Mouse (Mus musculus): ENCODE data around the gene Taf5l.
"Not testable (repeated sequence)": the region's sequence is repeated elsewhere in the genome, so short reads cannot be mapped to it uniquely, and the experiment has no call there.

The Taf5l gene

DNA sequence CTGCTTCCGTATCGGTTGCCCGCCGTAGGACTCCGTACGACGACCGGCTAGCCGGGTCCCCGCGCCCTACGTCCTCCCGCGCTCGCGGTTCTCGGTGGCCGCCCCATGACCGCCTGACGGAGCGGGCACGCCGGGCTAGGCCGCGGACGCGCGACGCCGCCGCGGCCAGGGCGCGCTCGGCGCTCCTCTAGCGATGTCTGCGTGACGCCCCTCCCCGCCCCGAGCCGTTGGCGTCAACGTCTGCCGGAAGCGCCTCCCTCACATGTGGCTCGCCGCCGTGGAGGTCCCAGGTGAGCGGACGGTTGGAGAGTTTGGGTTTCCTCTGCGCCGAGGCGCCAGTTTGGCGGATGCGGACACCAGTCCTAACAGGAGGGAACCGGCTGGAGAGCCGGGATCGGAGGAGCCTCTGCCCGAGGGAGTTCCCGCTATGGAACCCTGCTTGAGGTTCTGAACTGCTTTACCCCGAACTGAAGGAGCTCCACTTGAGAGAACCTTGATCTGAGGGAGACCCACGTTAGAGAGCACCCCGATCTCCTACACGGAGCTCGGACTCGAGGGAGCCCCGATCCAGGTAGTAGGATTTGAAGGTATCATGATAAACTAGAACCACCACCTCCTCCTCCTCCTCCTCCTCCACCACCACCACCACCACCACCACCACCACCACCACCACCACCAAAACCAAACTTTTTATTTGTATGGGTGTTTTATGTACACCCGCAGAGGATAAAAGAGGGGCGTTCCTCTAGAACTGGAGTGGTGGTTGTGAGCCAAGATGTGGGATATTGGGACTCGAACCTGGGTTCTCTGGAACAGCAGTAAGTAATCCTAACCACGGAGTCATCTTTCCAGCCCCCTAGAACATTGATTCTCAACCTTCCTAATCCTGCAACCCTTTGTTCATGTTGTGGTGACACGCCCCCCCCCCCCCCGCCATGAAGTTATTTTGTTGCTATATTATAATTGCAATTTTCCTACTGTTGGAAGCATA, at the start of gene Taf5l, which contains the start of gene Urb2:
Gene Taf5l, minus strand, starts transcription at position 161 of the 991 bp plus-strand sequence.
Gene Urb2, plus strand, starts transcription at position 272 of the 991 bp plus-strand sequence.
- peak; percentile 82 for DNase-seq (ENCODE audit: low read depth, low spot score)

- DNase-seq (ENCODE audit: low read depth, low spot score): peak; percentile 17
Observed at GRCm38 (mm10) chr8:124070363-124071324, 49.4 kb upstream of the Taf5l start.

DNA sequence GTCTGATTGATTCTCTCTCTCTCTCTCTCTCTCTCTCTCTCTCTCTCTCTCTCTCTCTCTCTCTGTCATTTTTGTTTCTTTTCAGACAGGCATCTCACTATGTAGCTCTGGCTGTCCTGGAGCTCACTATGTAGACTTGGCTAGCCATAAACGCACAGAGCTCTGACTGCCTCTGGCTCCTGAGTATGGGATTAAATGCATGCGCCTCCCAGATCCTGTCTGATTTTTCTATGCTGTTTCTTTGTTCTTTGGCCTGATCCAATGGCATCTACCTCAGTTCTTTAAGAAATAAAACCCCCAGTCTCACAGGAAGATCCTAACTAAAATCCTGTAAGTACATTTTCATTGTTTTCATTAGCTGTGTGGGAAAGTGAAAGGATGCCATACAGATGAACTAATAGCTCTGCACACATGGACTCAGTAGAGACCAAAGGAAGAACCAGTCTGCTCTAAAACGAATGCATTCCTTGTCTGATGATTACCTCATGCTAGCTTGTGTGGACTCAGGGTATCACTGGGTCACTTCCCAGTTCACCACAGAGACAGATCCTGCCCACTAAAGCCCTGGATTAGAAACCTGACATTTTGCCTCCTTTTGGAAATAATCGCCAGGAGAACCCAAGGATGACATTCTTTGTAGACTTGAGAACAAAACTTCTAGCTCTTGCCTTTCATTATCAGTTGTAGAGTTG, 46.0 kb upstream of the Taf5l start:
- DNase-seq (ENCODE audit: low read depth, low spot score): no peak

DNA sequence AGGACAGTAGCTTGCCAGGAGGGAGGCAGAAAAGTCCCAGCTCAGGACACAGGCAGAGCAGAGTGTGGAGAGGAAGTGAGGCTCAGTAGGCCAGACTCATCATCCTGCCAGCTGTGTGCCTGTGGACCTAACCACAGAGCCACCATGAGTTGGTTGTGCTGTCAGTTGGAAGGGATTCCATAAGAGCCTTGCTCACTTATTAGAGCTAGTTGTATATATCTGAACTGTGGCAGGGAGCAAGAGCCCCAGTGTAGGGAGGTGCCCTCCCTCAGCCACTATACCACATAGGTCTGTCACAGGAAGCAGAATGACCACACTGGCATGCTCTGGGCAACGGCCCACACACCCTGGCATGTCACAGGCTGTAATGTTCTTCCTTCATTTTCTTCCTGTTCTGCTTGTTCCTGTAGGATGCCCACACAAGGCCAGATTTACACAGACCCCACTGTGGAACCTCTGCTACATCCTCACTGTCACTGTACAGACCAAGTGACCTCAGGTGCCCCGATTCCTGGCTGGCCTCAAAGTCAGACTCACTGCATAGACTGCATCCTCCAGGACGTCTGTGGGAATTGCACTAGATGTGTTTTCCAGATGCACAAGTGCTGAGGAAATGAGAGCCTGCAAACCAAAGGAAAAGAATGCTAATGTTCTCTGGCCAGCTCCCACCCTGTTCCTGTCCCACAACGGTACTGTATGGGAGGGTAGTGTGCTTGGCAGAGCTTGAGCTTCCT, 45.3 kb upstream of the Taf5l start:
- no peak for DNase-seq (ENCODE audit: low read depth, low spot score)

DNA sequence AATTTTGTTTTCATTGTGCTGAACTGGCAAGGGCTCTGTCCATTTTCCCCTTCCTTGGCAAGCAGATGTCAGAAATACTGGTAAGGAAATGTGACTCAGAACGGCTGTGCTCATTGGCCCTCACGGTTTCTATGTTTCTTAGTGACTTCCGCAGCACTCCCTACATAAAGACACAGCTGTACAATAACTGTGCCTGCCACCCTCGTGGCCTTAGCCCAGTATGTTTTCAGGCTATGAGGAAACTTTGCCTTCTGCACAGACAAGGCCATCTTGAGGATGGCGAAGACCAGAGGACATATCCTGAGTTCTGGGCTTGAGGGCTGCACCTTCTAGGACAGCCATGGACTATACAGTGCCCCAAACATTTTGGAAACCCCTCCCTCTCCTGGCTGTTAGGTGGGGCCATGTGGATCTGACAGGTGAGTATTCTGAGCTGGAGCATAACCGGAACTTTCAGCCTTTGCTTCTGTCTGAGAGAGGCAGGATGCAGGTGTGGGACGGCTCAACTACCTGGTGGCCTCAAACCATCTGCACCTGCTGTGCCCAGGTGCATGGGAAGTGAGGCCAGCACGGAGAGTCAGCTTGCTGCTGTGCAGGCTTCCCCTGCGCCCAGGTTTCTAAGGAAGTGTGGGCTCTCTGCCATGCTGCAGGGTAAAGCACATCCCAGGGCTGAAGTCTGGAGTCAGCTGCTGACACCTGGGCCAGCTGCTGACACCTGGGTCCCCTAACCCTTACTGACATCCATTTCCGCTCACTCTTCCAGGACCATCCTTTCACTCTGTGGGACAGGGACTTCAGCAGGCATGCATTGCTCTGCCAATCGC, 35.8 kb upstream of the Taf5l start:
- DNase-seq (ENCODE audit: low read depth, low spot score): no peak

DNA sequence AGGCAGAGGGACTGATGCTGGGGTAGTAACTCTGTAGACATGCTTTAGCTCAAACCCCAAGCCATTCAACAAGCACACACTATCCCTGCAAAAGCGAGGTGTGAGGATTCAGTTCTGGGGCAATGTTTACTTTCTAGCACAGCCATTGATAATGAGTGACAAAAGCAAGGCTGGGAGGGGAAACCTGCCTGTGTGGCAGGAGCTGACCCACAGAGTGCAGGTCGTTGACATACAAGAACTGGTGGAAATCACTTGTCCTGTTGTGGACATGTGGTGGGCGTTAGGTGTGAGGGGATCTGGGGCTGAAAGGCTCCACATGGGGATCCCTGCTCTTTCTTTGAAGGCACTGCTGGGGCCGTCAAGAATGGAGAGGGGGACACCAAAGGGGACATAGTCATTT, 31.4 kb upstream of the Taf5l start:
- no peak for DNase-seq (ENCODE audit: low read depth, low spot score)

- peak; percentile 37 for DNase-seq (ENCODE audit: low read depth, low spot score)
Observed at GRCm38 (mm10) chr8:124052110-124052509, 30.9 kb upstream of the Taf5l start.

DNA sequence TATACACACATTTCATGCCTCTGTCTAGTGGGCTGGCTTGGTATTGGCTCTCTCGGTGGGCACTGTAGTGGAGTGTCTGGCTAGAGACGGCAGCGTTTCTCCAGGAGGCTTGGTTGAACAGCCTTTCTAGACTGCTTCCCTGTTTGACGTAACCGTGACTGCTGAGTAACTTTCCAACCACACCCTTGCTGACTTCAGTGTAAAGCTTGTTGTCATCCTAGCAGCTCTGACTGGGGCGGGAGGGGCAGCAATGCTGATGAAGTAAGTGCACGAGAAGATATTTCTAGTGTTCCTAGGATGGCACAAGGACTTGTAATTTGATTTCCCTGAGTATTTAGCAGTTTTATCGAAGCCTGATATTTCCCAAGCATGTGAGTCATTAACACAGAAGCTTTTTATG, 24.7 kb upstream of the Taf5l start:
- DNase-seq (ENCODE audit: low read depth, low spot score): no peak

- DNase-seq (ENCODE audit: low read depth, low spot score): no peak
Observed at GRCm38 (mm10) chr8:124044931-124045330, 23.7 kb upstream of the Taf5l start.

- no peak for DNase-seq (ENCODE audit: low read depth, low spot score)
Observed at GRCm38 (mm10) chr8:124044421-124044820, 23.2 kb upstream of the Taf5l start.

- DNase-seq (ENCODE audit: low read depth, low spot score): no peak
Observed at GRCm38 (mm10) chr8:124042201-124042600, 21.0 kb upstream of the Taf5l start.

- no peak for DNase-seq (ENCODE audit: low read depth, low spot score)
Observed at GRCm38 (mm10) chr8:124039351-124039750, 18.2 kb upstream of the Taf5l start.

DNA sequence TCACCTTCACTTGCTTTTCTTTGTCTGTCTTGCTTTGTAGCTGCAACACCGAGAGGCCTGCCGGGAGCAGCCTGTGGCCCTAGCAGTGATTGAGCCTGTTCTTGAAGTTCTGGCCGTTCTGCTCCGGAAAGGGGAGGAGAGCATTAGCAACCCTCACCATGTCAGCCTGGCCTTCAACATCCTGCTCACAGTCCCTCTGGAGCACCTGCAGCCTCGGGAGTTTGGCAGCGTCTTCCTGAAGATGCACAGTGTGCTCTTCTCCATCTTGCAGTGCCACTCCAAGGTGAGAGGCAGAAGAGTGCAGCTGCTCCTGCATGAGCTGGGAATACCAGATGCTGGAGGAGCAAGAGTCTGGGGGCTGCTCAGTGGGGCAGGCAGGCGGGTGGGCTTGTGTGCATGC, 16.9 kb upstream of the Taf5l start:
- no peak for DNase-seq (ENCODE audit: low read depth, low spot score)

DNA sequence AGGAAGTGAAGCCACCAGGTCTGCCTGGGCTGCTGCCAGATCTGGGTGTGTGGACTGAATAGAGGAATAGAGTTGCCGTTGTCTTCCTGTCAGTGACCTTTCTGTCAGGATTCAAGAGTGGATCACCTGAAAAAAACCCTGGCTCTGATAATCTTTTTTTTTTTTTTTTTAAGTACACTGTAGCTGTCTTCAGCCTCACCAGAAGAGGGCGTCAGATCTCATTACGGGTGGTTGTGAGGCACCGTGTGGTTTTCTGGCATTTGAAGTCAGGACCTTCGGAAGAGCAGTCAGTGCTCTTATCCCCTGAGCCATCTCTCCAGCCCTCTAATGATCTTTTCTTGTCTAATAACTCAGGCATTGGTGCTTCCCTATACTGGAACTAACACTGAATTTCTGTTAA, 12.2 kb upstream of the Taf5l start:
- no peak for DNase-seq (ENCODE audit: low read depth, low spot score)

GRCm38 (mm10) chr8:124027831-124028230, 6.6 kb upstream of the Taf5l start:
- no peak for DNase-seq (ENCODE audit: low read depth, low spot score)

- DNase-seq (ENCODE audit: low read depth, low spot score): not testable (repeated sequence)
Observed at GRCm38 (mm10) chr8:124026265-124026664, 5.1 kb upstream of the Taf5l start.

DNA sequence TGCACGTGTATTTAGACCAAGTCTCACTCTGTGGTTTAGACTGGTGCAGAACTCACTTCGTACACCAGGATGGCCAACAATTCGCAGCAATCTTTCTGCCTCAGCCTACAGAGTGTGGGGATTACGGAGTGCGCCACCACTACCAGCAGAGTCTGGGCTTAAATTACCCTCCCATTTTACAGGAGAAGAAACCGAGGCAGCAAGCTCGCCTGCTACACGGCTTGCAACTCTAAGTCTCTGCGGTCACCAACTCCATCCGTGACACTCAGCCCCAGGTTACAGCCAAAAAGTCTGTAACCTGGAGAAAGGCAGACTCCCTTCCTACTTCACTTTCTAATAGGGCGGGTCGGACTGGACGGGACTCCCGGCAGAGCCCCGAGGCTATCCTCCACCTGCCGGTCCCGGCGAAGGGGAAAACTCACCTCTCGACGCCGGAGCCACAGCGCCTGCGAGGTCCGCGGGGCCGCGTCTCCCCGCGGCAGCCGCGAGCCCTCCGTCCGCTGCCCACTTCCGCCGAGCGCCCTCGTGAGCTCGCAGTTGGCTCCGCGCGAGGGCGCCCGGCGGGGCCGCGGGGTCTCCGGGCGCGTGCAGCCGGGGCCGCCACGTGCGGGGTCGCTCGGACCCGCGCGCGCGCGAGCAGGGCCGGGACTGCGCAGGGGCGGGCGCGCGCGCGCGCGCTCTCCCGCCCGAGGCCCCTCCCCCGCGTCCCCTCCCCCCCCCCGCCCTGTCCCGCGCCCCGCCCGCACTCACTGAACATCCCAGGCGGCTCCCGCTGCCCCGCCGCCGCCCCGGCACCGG, 559 bp downstream of the Taf5l start:
- DNase-seq (ENCODE audit: low read depth, low spot score): peak; percentile 62

- DNase-seq (ENCODE audit: low read depth, low spot score): peak; percentile 1
Observed at GRCm38 (mm10) chr8:124019782-124020181, 1.4 kb downstream of the Taf5l start.

DNA sequence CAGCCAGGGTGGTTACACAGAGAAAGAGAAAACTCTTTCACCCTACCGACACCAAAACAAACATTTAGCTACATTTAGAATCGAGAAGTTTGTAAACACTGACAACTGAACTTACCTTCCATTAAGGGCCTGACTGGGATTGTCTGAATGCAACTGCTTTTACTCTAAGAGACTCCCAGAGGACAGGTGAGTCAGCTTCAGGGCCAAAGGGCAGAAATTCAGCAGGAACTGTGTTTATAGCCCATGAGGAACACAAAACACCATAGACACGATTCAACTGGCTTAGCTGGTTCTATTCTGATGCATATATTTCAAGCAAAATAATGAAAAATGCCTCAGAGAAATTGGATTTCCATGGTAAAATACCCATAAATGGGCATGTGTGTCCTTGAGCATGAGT, 6.4 kb downstream of the Taf5l start:
- no peak for DNase-seq (ENCODE audit: low read depth, low spot score)

Measured in embryo, embryonic 11.5 days (tissue).